Mouse (Mus musculus): ENCODE results near the gene Khdc1a.

DNA sequence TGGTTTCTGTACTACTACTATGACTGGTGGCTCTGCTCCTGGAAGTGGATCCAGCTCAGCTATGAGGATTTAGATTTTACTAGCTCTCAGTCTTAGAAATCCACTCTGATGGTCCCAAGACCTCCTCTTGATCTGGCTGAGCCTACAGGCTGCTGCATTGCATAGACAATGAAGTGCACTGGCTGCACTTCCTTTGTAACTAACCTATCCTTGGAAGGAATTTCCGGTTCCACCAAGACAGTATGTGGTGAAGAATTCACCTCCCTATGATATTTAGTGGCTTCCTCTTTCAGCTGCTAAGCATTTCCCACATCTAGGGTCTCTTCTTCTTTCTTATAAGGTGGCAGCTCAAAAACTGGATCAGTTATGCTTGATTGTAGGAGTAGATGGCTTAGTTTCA lies 24.8 kb upstream of the Khdc1a start:
- TF ChIP-seq POU5F1 (IDR thresholded peaks at IDR 0.05; ENCODE audit: borderline replicate concordance, low read length): no peak
- TF ChIP-seq CTCF (conservative IDR thresholded peaks at IDR 0.05; ENCODE audit: low read length): no peak
- no peak for TF ChIP-seq NANOG (IDR thresholded peaks at IDR 0.05; ENCODE audit: borderline replicate concordance, low read length)

All from E14TG2a.4 (cell line).